Comparison of ENCODE assay signal across 14 mouse cellular contexts in the genomic region with DNA sequence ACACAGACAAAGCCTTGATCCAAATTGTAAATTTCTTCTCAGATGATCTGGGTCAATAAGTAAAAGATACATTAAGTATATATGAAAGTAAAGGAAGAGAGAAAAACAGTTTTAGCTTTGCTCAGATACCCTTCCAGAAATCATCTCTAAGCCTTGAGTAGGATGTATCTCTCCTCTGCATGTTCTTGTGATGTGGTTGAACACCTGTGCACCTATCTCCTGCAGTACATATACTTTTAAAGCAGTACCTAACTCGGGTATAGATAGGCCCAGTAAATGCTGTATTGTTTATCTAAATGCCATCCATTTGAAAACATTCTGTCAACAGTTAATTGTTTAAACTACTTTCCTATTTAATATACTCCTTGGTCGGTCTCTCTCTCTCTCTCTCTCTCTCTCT.
"Had no signal": no experiment of that assay in that cellular context is flagged by ENCODE, and none has a peak within 500 bp of the region (broad histone marks: within the 10 kb centered on the region; RNA-seq: fewer than 3 reads in every experiment).

No protein-coding gene starts in this region.

- H3K27me3 ChIP-seq: limb, embryonic 12.5 days; limb, embryonic 15.5 days; midbrain, embryonic 12.5 days; midbrain, embryonic 15.5 days; neural tube, embryonic 13.5 days had no signal

- H3K4me1 ChIP-seq: limb, embryonic 12.5 days; limb, embryonic 15.5 days; midbrain, embryonic 12.5 days; neural tube, embryonic 13.5 days had no signal

- H3K36me3 ChIP-seq: limb, embryonic 12.5 days; limb, embryonic 15.5 days; midbrain, embryonic 12.5 days; midbrain, embryonic 15.5 days had no signal

- H3K27ac ChIP-seq: limb, embryonic 12.5 days; limb, embryonic 15.5 days; liver, embryonic 14.5 days; macrophage; midbrain, embryonic 12.5 days; midbrain, embryonic 15.5 days; neural tube, embryonic 13.5 days had no signal

- DNase-seq: kidney, adult 18-20 months; kidney, adult 9 months; kidney, postnatal 14 days; kidney, postnatal 4 days; liver, postnatal 0 days; lung, embryonic 14.5 days; retina, postnatal 1 day had no signal

- H3K4me3 ChIP-seq: limb, embryonic 12.5 days; limb, embryonic 15.5 days; midbrain, embryonic 12.5 days; midbrain, embryonic 15.5 days; neural tube, embryonic 13.5 days had no signal
